Mouse (Mus musculus): ENCODE measurements around the gene Nisch. TPM values are rescaled to one million over a fixed set of nuclear protein-coding genes. Genes with fewer than 3 reads are reported as not detected.

Gene Nisch
- total and polyA plus RNA-seq, 2 experiments from 2014 or later = 274 to 398 TPM

GRCm38 (mm10) chr14:31138897-31139429, 77.8 kb downstream of the Nisch start:
- TF ChIP-seq CTCF (IDR thresholded peaks at IDR 0.05) = no peak
- H3K27me3 ChIP-seq (ENCODE audit: insufficient read depth, low read length) = no peaks in the 10 kb centered on the region
- no peak for ATAC-seq (ENCODE audit: low FRiP score)
- H3K4me1 ChIP-seq (ENCODE audit: insufficient read depth, low read length) = no peaks in the 10 kb centered on the region
- peaks cover 14% of the 10 kb centered on the region for H3K36me3 ChIP-seq (ENCODE audit: insufficient read depth, low read length)
- H3K4me3 ChIP-seq (ENCODE audit: low read depth, low read length) = no peak overlapping the region
- no peak overlapping the region for H3K4me2 ChIP-seq (ENCODE audit: low read depth, low read length, poor library complexity, severe bottlenecking)
- DNase-seq (ENCODE audit: low spot score) = no peak
- H3K9me3 ChIP-seq (ENCODE audit: low read length) = no peaks in the 10 kb centered on the region
- 97% methylated on average over 9 of the region's 9 CpGs for WGBS
- H3K9ac ChIP-seq (replicated peaks; ENCODE audit: low read length, poor library complexity, severe bottlenecking) = no peak overlapping the region
- H3K27ac ChIP-seq (ENCODE audit: low read depth, low read length) = no peak overlapping the region

GRCm38 (mm10) chr14:31138219-31138896, 78.4 kb downstream of the Nisch start:
- H3K9ac ChIP-seq (replicated peaks; ENCODE audit: low read length, poor library complexity, severe bottlenecking) = no peak overlapping the region
- peaks cover 14% of the 10 kb centered on the region for H3K36me3 ChIP-seq (ENCODE audit: insufficient read depth, low read length)
- H3K4me3 ChIP-seq (ENCODE audit: low read depth, low read length) = no peak overlapping the region
- WGBS = 87% methylated on average over 23 of the region's 35 CpGs
- no peaks in the 10 kb centered on the region for H3K4me1 ChIP-seq (ENCODE audit: insufficient read depth, low read length)
- TF ChIP-seq CTCF (IDR thresholded peaks at IDR 0.05) = no peak
- no peaks in the 10 kb centered on the region for H3K9me3 ChIP-seq (ENCODE audit: low read length)
- DNase-seq (ENCODE audit: low spot score) (no peak), ATAC-seq (ENCODE audit: low FRiP score) (no peak)
- no peaks in the 10 kb centered on the region for H3K27me3 ChIP-seq (ENCODE audit: insufficient read depth, low read length)
- no peak overlapping the region for H3K27ac ChIP-seq (ENCODE audit: low read depth, low read length)
- H3K4me2 ChIP-seq (ENCODE audit: low read depth, low read length, poor library complexity, severe bottlenecking) = no peak overlapping the region

- no peak for TF ChIP-seq CTCF (IDR thresholded peaks at IDR 0.05)
- Histone ChIP-seq H3K4me2 (ENCODE audit: low read depth, low read length, poor library complexity, severe bottlenecking) (no peak overlapping the region), H3K9ac (replicated peaks; ENCODE audit: low read length, poor library complexity, severe bottlenecking) (no peak overlapping the region), H3K36me3 (ENCODE audit: insufficient read depth, low read length) (peaks cover 14% of the 10 kb centered on the region), H3K4me3 (ENCODE audit: low read depth, low read length) (no peak overlapping the region), H3K9me3 (ENCODE audit: low read length) (no peaks in the 10 kb centered on the region), H3K4me1 (ENCODE audit: insufficient read depth, low read length) (no peaks in the 10 kb centered on the region), H3K27ac (ENCODE audit: low read depth, low read length) (no peak overlapping the region), H3K27me3 (ENCODE audit: insufficient read depth, low read length) (no peaks in the 10 kb centered on the region)
- WGBS = 65% methylated on average over 6 of the region's 11 CpGs
- DNase-seq (ENCODE audit: low spot score) (no peak), ATAC-seq (ENCODE audit: low FRiP score) (no peak)
These were observed 79.0 kb downstream of the Nisch start for GRCm38 (mm10) chr14:31137791-31138190.

- Histone ChIP-seq H3K9ac (replicated peaks; ENCODE audit: low read length, poor library complexity, severe bottlenecking) (0 out of 2 replicates have a peak overlapping the region, but pooled peaks have one; percentile 19), H3K27ac (ENCODE audit: low read depth, low read length) (no peak overlapping the region), H3K4me1 (ENCODE audit: insufficient read depth, low read length) (no peaks in the 10 kb centered on the region), H3K4me3 (ENCODE audit: low read depth, low read length) (no peak overlapping the region), H3K36me3 (ENCODE audit: insufficient read depth, low read length) (peaks cover 14% of the 10 kb centered on the region), H3K9me3 (ENCODE audit: low read length) (no peaks in the 10 kb centered on the region), H3K27me3 (ENCODE audit: insufficient read depth, low read length) (no peaks in the 10 kb centered on the region), H3K4me2 (ENCODE audit: low read depth, low read length, poor library complexity, severe bottlenecking) (no peak overlapping the region)
- TF ChIP-seq CTCF (IDR thresholded peaks at IDR 0.05) = no peak
- no peak for DNase-seq (ENCODE audit: low spot score)
- ATAC-seq (ENCODE audit: low FRiP score) = no peak
- WGBS = 87% methylated on average over 10 of the region's 10 CpGs
These were observed 79.5 kb downstream of the Nisch start for GRCm38 (mm10) chr14:31137281-31137595.

GRCm38 (mm10) chr14:31136411-31137280, 80.1 kb downstream of the Nisch start:
- Histone ChIP-seq H3K27me3 (ENCODE audit: insufficient read depth, low read length) (no peaks in the 10 kb centered on the region), H3K4me3 (ENCODE audit: low read depth, low read length) (no peak overlapping the region), H3K9me3 (ENCODE audit: low read length) (no peaks in the 10 kb centered on the region), H3K4me1 (ENCODE audit: insufficient read depth, low read length) (no peaks in the 10 kb centered on the region), H3K4me2 (ENCODE audit: low read depth, low read length, poor library complexity, severe bottlenecking) (no peak overlapping the region), H3K27ac (ENCODE audit: low read depth, low read length) (no peak overlapping the region), H3K36me3 (ENCODE audit: insufficient read depth, low read length) (peaks cover 14% of the 10 kb centered on the region), H3K9ac (replicated peaks; ENCODE audit: low read length, poor library complexity, severe bottlenecking) (0 out of 2 replicates have a peak overlapping the region, but pooled peaks have one; percentile 19)
- TF ChIP-seq CTCF (IDR thresholded peaks at IDR 0.05) = no peak
- DNase-seq (ENCODE audit: low spot score) (no peak), ATAC-seq (ENCODE audit: low FRiP score) (no peak)
- 93% methylated on average over 26 of the region's 26 CpGs for WGBS
